Mouse (Mus musculus): Measurements from ENCODE around the gene Fam216a. TPM values are rescaled to one million over a fixed set of nuclear protein-coding genes. Genes with fewer than 3 reads are reported as not detected.

Fam216a gene
- polyA plus RNA-seq, 1 experiment from 2014 or later: 61.0 TPM

GRCm38 (mm10) chr5:122392227-122393004 lies 20.3 kb upstream of the Fam216a start:
- Histone ChIP-seq H3K9ac (ENCODE audit: low read depth, low read length) (peak overlapping the region; percentile 82), H3K27ac (peak overlapping the region; percentile 63; the same call in 1 of the 2 replicates), H3K4me2 (ENCODE audit: low read length) (peak overlapping the region; percentile 66), H3K27me3 (ENCODE audit: insufficient read depth, low read length) (no peaks in the 10 kb centered on the region), H3K9me3 (replicated peaks; ENCODE audit: low read length) (no peaks in the 10 kb centered on the region), H3K36me3 (ENCODE audit: insufficient read depth, low read length) (peaks cover 9% of the 10 kb centered on the region), H3K4me3 (replicated peaks; ENCODE audit: low read depth, low read length) (peak overlapping the region; percentile 76), H3K4me1 (replicated peaks; ENCODE audit: insufficient read depth, low read length) (no peaks in the 10 kb centered on the region)
- peak; percentile 8; the same call in 1 of the 2 replicates for ATAC-seq (replicated peaks; ENCODE audit: low FRiP score, low read depth)
- no peak for TF ChIP-seq CTCF (IDR thresholded peaks at IDR 0.05; ENCODE audit: low read depth)
- DNase-seq (ENCODE audit: low spot score): peak; percentile 58
- WGBS: 13% methylated on average over 19 of the region's 19 CpGs

DNA sequence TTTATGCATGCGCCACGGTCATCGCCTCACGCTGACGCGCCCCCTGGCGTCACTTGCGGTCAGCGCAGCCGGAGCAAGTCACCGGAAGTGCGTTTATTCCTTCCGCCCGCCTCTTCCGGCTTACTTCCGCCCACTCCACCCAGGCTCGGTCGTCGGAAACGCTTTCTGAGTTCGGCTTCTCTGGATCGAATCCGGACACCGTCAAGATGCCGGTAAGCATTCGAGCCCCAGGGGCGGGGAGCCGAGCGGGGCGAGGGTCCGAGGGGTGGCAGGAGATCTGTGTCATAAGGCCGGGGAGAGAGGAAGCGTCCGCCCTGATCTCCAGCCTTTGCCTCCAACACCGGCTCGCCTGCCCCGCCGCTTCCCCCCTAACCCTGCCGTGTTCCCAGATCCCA lies 19.6 kb upstream of the Fam216a start, which contains the start of gene Arpc3:
Gene Arpc3, plus strand, starts transcription at position 93 of the 395 bp plus-strand sequence.
- Histone ChIP-seq H3K27ac (peak within 1 kb of the TSS; percentile 63; the same call in 1 of the 2 replicates), H3K4me2 (ENCODE audit: low read length) (peak within 1 kb of the TSS; percentile 66), H3K4me3 (replicated peaks; ENCODE audit: low read depth, low read length) (peak within 1 kb of the TSS; percentile 76), H3K9ac (ENCODE audit: low read depth, low read length) (peak within 1 kb of the TSS; percentile 82), H3K36me3 (ENCODE audit: insufficient read depth, low read length) (0 out of 2 replicates have a peak, but pooled peaks cover 3% of the 10 kb centered on the region), H3K4me1 (replicated peaks; ENCODE audit: insufficient read depth, low read length) (no peaks in the 10 kb centered on the region), H3K9me3 (replicated peaks; ENCODE audit: low read length) (no peaks in the 10 kb centered on the region), H3K27me3 (ENCODE audit: insufficient read depth, low read length) (no peaks in the 10 kb centered on the region)
- peak; percentile 78 for ATAC-seq (replicated peaks; ENCODE audit: low FRiP score, low read depth)
- under 1% methylated on average over 39 of the region's 39 CpGs for WGBS
- peak; percentile 94 for DNase-seq (ENCODE audit: low spot score)
- TF ChIP-seq CTCF (IDR thresholded peaks at IDR 0.05; ENCODE audit: low read depth): peak; percentile 93

- Histone ChIP-seq H3K27me3 (ENCODE audit: insufficient read depth, low read length) (no peaks in the 10 kb centered on the region), H3K4me2 (ENCODE audit: low read length) (peak overlapping the region; percentile 66; the same call in 1 of the 2 replicates), H3K27ac (no peak overlapping the region), H3K36me3 (ENCODE audit: insufficient read depth, low read length) (no peaks in the 10 kb centered on the region), H3K9me3 (replicated peaks; ENCODE audit: low read length) (no peaks in the 10 kb centered on the region), H3K9ac (ENCODE audit: low read depth, low read length) (no peak overlapping the region), H3K4me1 (replicated peaks; ENCODE audit: insufficient read depth, low read length) (no peaks in the 10 kb centered on the region), H3K4me3 (replicated peaks; ENCODE audit: low read depth, low read length) (peak overlapping the region; percentile 76)
- 57% methylated on average over 15 of the region's 16 CpGs for WGBS
- TF ChIP-seq CTCF (IDR thresholded peaks at IDR 0.05; ENCODE audit: low read depth): no peak
- ATAC-seq (replicated peaks; ENCODE audit: low FRiP score, low read depth) (no peak), DNase-seq (ENCODE audit: low spot score) (no peak)
These were observed 19.1 kb upstream of the Fam216a start for GRCm38 (mm10) chr5:122391178-122391785.

DNA sequence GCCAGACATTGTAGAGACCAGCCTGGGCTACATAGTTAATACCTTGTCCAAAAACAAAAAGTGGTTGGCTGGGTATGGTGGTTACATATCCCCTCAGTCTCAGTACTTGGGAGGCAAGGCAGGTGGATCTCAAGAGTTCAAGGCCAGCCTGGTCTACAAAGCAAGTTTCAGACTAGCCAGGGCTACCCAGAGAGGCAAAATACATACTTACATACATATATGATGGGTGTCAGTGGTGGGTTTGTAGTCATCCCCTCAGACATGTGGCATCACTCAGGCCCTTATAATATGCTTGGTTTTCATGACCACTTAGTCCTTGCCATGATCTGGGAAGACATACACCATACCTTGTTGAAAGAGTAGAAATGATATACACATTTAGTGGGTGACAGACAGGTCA lies 18.5 kb upstream of the Fam216a start:
- no peak for DNase-seq (ENCODE audit: low spot score)
- no peak overlapping the region for H3K4me3 ChIP-seq (replicated peaks; ENCODE audit: low read depth, low read length)
- ATAC-seq (replicated peaks; ENCODE audit: low FRiP score, low read depth): no peak
- H3K4me2 ChIP-seq (ENCODE audit: low read length): no peak overlapping the region
- H3K36me3 ChIP-seq (ENCODE audit: insufficient read depth, low read length): no peaks in the 10 kb centered on the region
- no peak overlapping the region for H3K9ac ChIP-seq (ENCODE audit: low read depth, low read length)
- H3K4me1 ChIP-seq (replicated peaks; ENCODE audit: insufficient read depth, low read length): no peaks in the 10 kb centered on the region
- TF ChIP-seq CTCF (IDR thresholded peaks at IDR 0.05; ENCODE audit: low read depth): no peak
- H3K27me3 ChIP-seq (ENCODE audit: insufficient read depth, low read length): no peaks in the 10 kb centered on the region
- H3K9me3 ChIP-seq (replicated peaks; ENCODE audit: low read length): no peaks in the 10 kb centered on the region
- H3K27ac ChIP-seq: no peak overlapping the region

- DNase-seq (ENCODE audit: low spot score): no peak
- no peaks in the 10 kb centered on the region for H3K9me3 ChIP-seq (replicated peaks; ENCODE audit: low read length)
- no peaks in the 10 kb centered on the region for H3K4me1 ChIP-seq (replicated peaks; ENCODE audit: insufficient read depth, low read length)
- ATAC-seq (replicated peaks; ENCODE audit: low FRiP score, low read depth): no peak
- H3K27ac ChIP-seq: no peak overlapping the region
- no peak overlapping the region for H3K4me3 ChIP-seq (replicated peaks; ENCODE audit: low read depth, low read length)
- H3K27me3 ChIP-seq (ENCODE audit: insufficient read depth, low read length): no peaks in the 10 kb centered on the region
- no peak overlapping the region for H3K9ac ChIP-seq (ENCODE audit: low read depth, low read length)
- no peak for TF ChIP-seq CTCF (IDR thresholded peaks at IDR 0.05; ENCODE audit: low read depth)
- H3K36me3 ChIP-seq (ENCODE audit: insufficient read depth, low read length): no peaks in the 10 kb centered on the region
- 90% methylated on average over 5 of the region's 5 CpGs for WGBS
- no peak overlapping the region for H3K4me2 ChIP-seq (ENCODE audit: low read length)
These were observed 17.8 kb upstream of the Fam216a start for GRCm38 (mm10) chr5:122390006-122390405.

GRCm38 (mm10) chr5:122379374-122380155 lies 7.4 kb upstream of the Fam216a start:
- H3K4me2 ChIP-seq (ENCODE audit: low read length): no peak overlapping the region
- no peaks in the 10 kb centered on the region for H3K4me1 ChIP-seq (replicated peaks; ENCODE audit: insufficient read depth, low read length)
- ATAC-seq (replicated peaks; ENCODE audit: low FRiP score, low read depth) (peak; percentile 78), DNase-seq (ENCODE audit: low spot score) (peak; percentile 83)
- no peak overlapping the region for H3K9ac ChIP-seq (ENCODE audit: low read depth, low read length)
- no peak overlapping the region for H3K4me3 ChIP-seq (replicated peaks; ENCODE audit: low read depth, low read length)
- 47% methylated on average over 11 of the region's 11 CpGs for WGBS
- TF ChIP-seq CTCF (IDR thresholded peaks at IDR 0.05; ENCODE audit: low read depth): peak; percentile 90
- H3K9me3 ChIP-seq (replicated peaks; ENCODE audit: low read length): no peaks in the 10 kb centered on the region
- no peaks in the 10 kb centered on the region for H3K27me3 ChIP-seq (ENCODE audit: insufficient read depth, low read length)
- peaks cover 25% of the 10 kb centered on the region for H3K36me3 ChIP-seq (ENCODE audit: insufficient read depth, low read length)
- H3K27ac ChIP-seq: no peak overlapping the region
